Mouse (Mus musculus) bone marrow macrophage, adult 2 months (primary cell): ENCODE data around the gene Mtfmt. TPM values are rescaled to one million over a fixed set of nuclear protein-coding genes. Genes with fewer than 3 reads are reported as not detected.

Experiments used
- H3K27ac ChIP-seq: 2 replicates; pipeline ENCODE4 v1.5.1; 2012; ENCODE audit warnings: low read depth, low read length; ENCODE audit not compliant: insufficient read depth
- H3K4me1 ChIP-seq: 2 replicates; pipeline ENCODE4 v1.6.1; 2012; ENCODE audit warnings: low read length; ENCODE audit not compliant: control insufficient read depth, insufficient read depth
- H3K4me3 ChIP-seq: 2 replicates; pipeline ENCODE4 v1.5.1; 2012; ENCODE audit warnings: mild to moderate bottlenecking, low read length, moderate library complexity; ENCODE audit not compliant: insufficient read depth
- CTCF ChIP-seq: IDR thresholded peaks from 2 replicates; pipeline ENCODE4 v1.5.1; 2012; ENCODE audit warnings: low read depth, mild to moderate bottlenecking, low read length, moderate library complexity
- POLR2A ChIP-seq: IDR thresholded peaks from 2 replicates; pipeline ENCODE4 v1.6.1; 2012; ENCODE audit warnings: mild to moderate bottlenecking, low read depth, low read length, borderline replicate concordance
- polyA plus RNA-seq: library from polyadenylated mRNA; stranded (reverse); fragments of >200 nt; gene quantifications from 2 replicates; pipeline ENCODE4 v1.2.4, GENCODE M21; 2012; ENCODE audit not compliant: missing spikeins, insufficient read depth, insufficient read length

Gene Mtfmt
- polyA plus RNA-seq, 1 experiment = 11.6 TPM

DNA sequence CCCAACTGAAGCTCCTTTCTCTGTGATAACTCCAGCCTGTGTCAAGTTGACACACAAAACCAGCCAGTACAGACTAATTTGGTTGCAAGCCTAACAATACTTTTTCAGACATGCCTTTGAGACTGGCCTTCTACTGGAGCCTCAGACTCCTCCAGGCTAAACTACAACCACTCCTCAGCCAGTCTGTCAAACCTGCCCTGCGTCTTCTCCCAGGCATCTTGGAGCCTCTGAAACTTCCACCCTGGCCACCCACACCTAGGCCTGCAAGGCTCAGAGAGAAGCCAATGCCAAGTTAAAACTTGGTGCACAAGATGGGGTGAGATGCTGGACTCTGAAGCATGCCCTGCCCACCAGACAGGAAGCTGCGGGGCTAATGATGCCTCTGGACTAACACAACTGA, 56.8 kb downstream of the Mtfmt start:
- H3K4me1 ChIP-seq = peaks cover 8% of the 10 kb centered on the region
- peak overlapping the region; percentile 92 for H3K27ac ChIP-seq
- H3K4me3 ChIP-seq = no peak overlapping the region
- no peak for TF ChIP-seq CTCF
- no peak for TF ChIP-seq POLR2A

DNA sequence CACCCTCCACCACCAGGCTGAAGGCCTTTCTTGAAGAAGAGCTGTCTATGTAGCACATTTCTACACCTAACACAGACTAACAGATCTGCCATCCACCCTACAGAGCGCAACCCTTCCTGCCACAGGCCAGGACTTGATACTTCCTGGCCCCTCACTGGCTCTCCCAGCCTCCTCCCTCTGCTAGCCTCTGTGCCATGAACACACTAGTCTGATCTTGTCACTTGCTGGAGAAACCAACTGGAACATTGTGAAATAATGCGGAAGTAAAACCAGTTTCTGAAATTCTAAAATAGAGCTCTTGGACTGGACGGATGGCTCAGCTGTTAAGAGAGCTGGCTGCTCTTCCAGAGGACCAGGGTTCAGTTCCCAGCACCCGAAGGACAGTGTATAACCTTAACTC, 57.3 kb downstream of the Mtfmt start:
- TF ChIP-seq CTCF (no peak), POLR2A (no peak)
- peak overlapping the region; percentile 92 for H3K27ac ChIP-seq

DNA sequence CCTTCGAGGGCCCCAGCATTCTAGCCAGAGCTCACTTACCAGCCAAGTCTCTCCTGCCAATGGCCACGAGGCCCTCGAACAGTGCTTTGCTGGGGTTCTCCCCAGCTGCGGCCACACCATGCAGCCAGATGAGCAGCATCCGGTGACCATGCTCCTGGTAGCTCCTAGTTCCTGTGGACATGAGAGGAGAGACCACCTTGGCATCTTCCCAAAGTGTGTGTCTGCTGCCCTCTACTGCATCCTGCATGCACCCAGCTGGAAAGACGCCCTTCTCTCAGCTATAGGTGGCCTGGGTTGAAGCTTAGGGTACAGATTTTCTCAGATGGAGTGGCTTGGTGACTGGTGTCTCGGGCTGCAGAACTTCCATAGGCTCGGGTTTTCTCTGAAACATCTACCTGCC, 66.6 kb downstream of the Mtfmt start:
- H3K27ac ChIP-seq = no peak overlapping the region
- TF ChIP-seq CTCF = no peak
- TF ChIP-seq POLR2A = no peak
- H3K4me1 ChIP-seq = peaks cover 3% of the 10 kb centered on the region; the same call in 1 of the 2 replicates
- H3K4me3 ChIP-seq = no peak overlapping the region

More for the DNA sequence above, 57.3 kb downstream of the Mtfmt start:
- H3K4me3 ChIP-seq = no peak overlapping the region
- H3K4me1 ChIP-seq = peaks cover 8% of the 10 kb centered on the region

Other genes starting within 250 kb of the Mtfmt start
- 2.9 TPM in 2 replicates for gene Parp16, start 240.4 kb upstream of the Mtfmt start, polyA plus RNA-seq
- gene Cilp, start 170.6 kb upstream of the Mtfmt start, polyA plus RNA-seq = not detected in 2 replicates
- 19.2 and 20.8 TPM in 2 replicates for gene Clpx, start 141.5 kb upstream of the Mtfmt start, polyA plus RNA-seq
- 11.1 and 15.9 TPM in 2 replicates for gene Pdcd7, start 89.7 kb upstream of the Mtfmt start, polyA plus RNA-seq
- not detected in 2 replicates for gene Ubap1l, start 74.7 kb upstream of the Mtfmt start, polyA plus RNA-seq
- gene Kbtbd13, start 44.1 kb upstream of the Mtfmt start, polyA plus RNA-seq = not detected in 2 replicates
- gene Rasl12, start 37.3 kb upstream of the Mtfmt start, polyA plus RNA-seq = not detected in 2 replicates
- gene Slc51b, start 12.8 kb upstream of the Mtfmt start, polyA plus RNA-seq = not detected in 2 replicates
- gene Spg21, start 25.2 kb downstream of the Mtfmt start, polyA plus RNA-seq = 95.1 and 104 TPM in 2 replicates
- 4.1 and 6.4 TPM in 2 replicates for gene Ankdd1a, start 84.4 kb downstream of the Mtfmt start, polyA plus RNA-seq
- gene Plekho2, start 144.3 kb downstream of the Mtfmt start, polyA plus RNA-seq = 193 and 213 TPM in 2 replicates
- 3.8 and 4.4 TPM in 2 replicates for gene Pif1, start 151.4 kb downstream of the Mtfmt start, polyA plus RNA-seq
- gene Rbpms2, start 193.9 kb downstream of the Mtfmt start, polyA plus RNA-seq = not detected in 2 replicates
- 51.5 and 58.1 TPM in 2 replicates for gene Oaz2, start 232.2 kb downstream of the Mtfmt start, polyA plus RNA-seq